Mouse (Mus musculus): ENCODE measurements around the gene Tcl1b4. TPM values are rescaled to one million over a fixed set of nuclear protein-coding genes. Genes with fewer than 3 reads are reported as not detected.
"Not testable (repeated sequence)": the region's sequence is repeated elsewhere in the genome, so short reads cannot be mapped to it uniquely, and the experiment has no call there.

Gene Tcl1b4
- not detected in 2 replicates for polyA plus RNA-seq (2015; fragmentation: Nextera tagmentation; extraction: Ambion mirVana)

- not testable (repeated sequence) for H3K9me3 ChIP-seq; H3K27me3 ChIP-seq; H3K27ac ChIP-seq; H3K36me3 ChIP-seq; H3K4me2 ChIP-seq; H3K9ac ChIP-seq; ATAC-seq (ENCODE audit: insufficient number of reproducible peaks, insufficient read depth, low FRiP score, low TSS enrichment, low read depth); H3K4me1 ChIP-seq; H3K4me3 ChIP-seq
- 81% methylated on average over 1 of the region's 1 CpGs for WGBS
These were observed at the start of gene Tcl1b4 for GRCm38 (mm10) chr12:105201657-105202056. TSS of gene Tcl1b4 (plus strand) at chr12:105201957.

GRCm38 (mm10) chr12:105155286-105155685 is 46.5 kb upstream of the Tcl1b4 start:
- not testable (repeated sequence) for H3K9ac ChIP-seq; H3K27ac ChIP-seq; H3K4me3 ChIP-seq; H3K36me3 ChIP-seq; H3K27me3 ChIP-seq; H3K4me1 ChIP-seq; ATAC-seq (ENCODE audit: insufficient number of reproducible peaks, insufficient read depth, low FRiP score, low TSS enrichment, low read depth); H3K4me2 ChIP-seq; H3K9me3 ChIP-seq
- WGBS: 62% methylated on average over 4 of the region's 4 CpGs

- no peaks in the 10 kb centered on the region for H3K9me3 ChIP-seq
- H3K27ac ChIP-seq: no peak overlapping the region
- no peak overlapping the region for H3K4me3 ChIP-seq
- H3K27me3 ChIP-seq: no peaks in the 10 kb centered on the region
- no peaks in the 10 kb centered on the region for H3K4me1 ChIP-seq
- 62% methylated on average over 6 of the region's 6 CpGs for WGBS
- ATAC-seq (ENCODE audit: insufficient number of reproducible peaks, insufficient read depth, low FRiP score, low TSS enrichment, low read depth): no peak
- no peak overlapping the region for H3K4me2 ChIP-seq
- no peak overlapping the region for H3K9ac ChIP-seq
- H3K36me3 ChIP-seq: no peaks in the 10 kb centered on the region
These were observed 42.9 kb upstream of the Tcl1b4 start for GRCm38 (mm10) chr12:105158842-105159241.

- Histone ChIP-seq H3K36me3 (no peaks in the 10 kb centered on the region), H3K4me3 (no peak within 1 kb of the TSS), H3K4me1 (no peaks in the 10 kb centered on the region), H3K27me3 (no peaks in the 10 kb centered on the region), H3K9me3 (no peaks in the 10 kb centered on the region), H3K27ac (no peak within 1 kb of the TSS), H3K4me2 (no peak within 1 kb of the TSS), H3K9ac (no peak within 1 kb of the TSS)
- ATAC-seq (ENCODE audit: insufficient number of reproducible peaks, insufficient read depth, low FRiP score, low TSS enrichment, low read depth): no peak
- WGBS: 63% methylated on average over 4 of the region's 4 CpGs
These were observed 42.4 kb upstream of the Tcl1b4 start, which contains the start of gene Tcl1b1 for GRCm38 (mm10) chr12:105159390-105159789. TSS of gene Tcl1b1 (plus strand) at chr12:105159690.

- ATAC-seq (ENCODE audit: insufficient number of reproducible peaks, insufficient read depth, low FRiP score, low TSS enrichment, low read depth): no peak
- Histone ChIP-seq H3K36me3 (no peaks in the 10 kb centered on the region), H3K9me3 (no peaks in the 10 kb centered on the region), H3K4me2 (no peak overlapping the region), H3K9ac (no peak overlapping the region), H3K4me3 (no peak overlapping the region), H3K4me1 (no peaks in the 10 kb centered on the region), H3K27ac (no peak overlapping the region), H3K27me3 (no peaks in the 10 kb centered on the region)
- 61% methylated on average over 3 of the region's 3 CpGs for WGBS
These were observed 35.0 kb upstream of the Tcl1b4 start for GRCm38 (mm10) chr12:105166734-105167133.

- Histone ChIP-seq H3K9me3 (no peaks in the 10 kb centered on the region), H3K36me3 (no peaks in the 10 kb centered on the region), H3K4me3 (no peak overlapping the region), H3K4me1 (no peaks in the 10 kb centered on the region), H3K9ac (no peak overlapping the region), H3K27ac (no peak overlapping the region), H3K4me2 (no peak overlapping the region), H3K27me3 (no peaks in the 10 kb centered on the region)
- 87% methylated on average over 2 of the region's 2 CpGs for WGBS
- ATAC-seq (ENCODE audit: insufficient number of reproducible peaks, insufficient read depth, low FRiP score, low TSS enrichment, low read depth): no peak
These were observed 28.4 kb upstream of the Tcl1b4 start for GRCm38 (mm10) chr12:105173366-105173765.

- not testable (repeated sequence) for H3K4me1 ChIP-seq; H3K9ac ChIP-seq; H3K9me3 ChIP-seq; ATAC-seq (ENCODE audit: insufficient number of reproducible peaks, insufficient read depth, low FRiP score, low TSS enrichment, low read depth); H3K36me3 ChIP-seq; H3K4me2 ChIP-seq; H3K4me3 ChIP-seq; H3K27ac ChIP-seq; H3K27me3 ChIP-seq
- 27% methylated on average over 2 of the region's 2 CpGs for WGBS
These were observed 27.4 kb upstream of the Tcl1b4 start for GRCm38 (mm10) chr12:105174318-105174717.

- H3K36me3 ChIP-seq; H3K4me3 ChIP-seq; H3K4me2 ChIP-seq; ATAC-seq (ENCODE audit: insufficient number of reproducible peaks, insufficient read depth, low FRiP score, low TSS enrichment, low read depth); H3K9ac ChIP-seq; H3K27me3 ChIP-seq; H3K9me3 ChIP-seq; H3K27ac ChIP-seq; H3K4me1 ChIP-seq: not testable (repeated sequence)
- 61% methylated on average over 3 of the region's 3 CpGs for WGBS
These were observed 25.7 kb upstream of the Tcl1b4 start, which contains the start of gene Tcl1b5 for GRCm38 (mm10) chr12:105176044-105176443. TSS of gene Tcl1b5 (plus strand) at chr12:105176344.

GRCm38 (mm10) chr12:105181040-105181644 is 20.6 kb upstream of the Tcl1b4 start:
- WGBS: 70% methylated on average over 4 of the region's 4 CpGs
- not testable (repeated sequence) for H3K4me3 ChIP-seq; H3K4me2 ChIP-seq; ATAC-seq (ENCODE audit: insufficient number of reproducible peaks, insufficient read depth, low FRiP score, low TSS enrichment, low read depth); H3K27me3 ChIP-seq; H3K4me1 ChIP-seq; H3K36me3 ChIP-seq; H3K27ac ChIP-seq; H3K9me3 ChIP-seq; H3K9ac ChIP-seq

GRCm38 (mm10) chr12:105188980-105189379 is 12.8 kb upstream of the Tcl1b4 start:
- H3K4me1 ChIP-seq; ATAC-seq (ENCODE audit: insufficient number of reproducible peaks, insufficient read depth, low FRiP score, low TSS enrichment, low read depth); H3K36me3 ChIP-seq; H3K27me3 ChIP-seq; H3K27ac ChIP-seq; H3K9ac ChIP-seq; H3K9me3 ChIP-seq; H3K4me3 ChIP-seq; H3K4me2 ChIP-seq: not testable (repeated sequence)
- 54% methylated on average over 2 of the region's 2 CpGs for WGBS

GRCm38 (mm10) chr12:105190743-105191142 is 11.0 kb upstream of the Tcl1b4 start, which contains the start of gene Tcl1b3:
TSS of gene Tcl1b3 (plus strand) at chr12:105191043.
- H3K27ac ChIP-seq; H3K4me1 ChIP-seq; H3K9me3 ChIP-seq; H3K36me3 ChIP-seq; H3K4me3 ChIP-seq; ATAC-seq (ENCODE audit: insufficient number of reproducible peaks, insufficient read depth, low FRiP score, low TSS enrichment, low read depth); H3K27me3 ChIP-seq; H3K9ac ChIP-seq; H3K4me2 ChIP-seq: not testable (repeated sequence)
- WGBS: 94% methylated on average over 6 of the region's 6 CpGs

GRCm38 (mm10) chr12:105199684-105200497 is 1.9 kb upstream of the Tcl1b4 start:
- H3K36me3 ChIP-seq; H3K27ac ChIP-seq; H3K4me2 ChIP-seq; ATAC-seq (ENCODE audit: insufficient number of reproducible peaks, insufficient read depth, low FRiP score, low TSS enrichment, low read depth); H3K9me3 ChIP-seq; H3K4me1 ChIP-seq; H3K9ac ChIP-seq; H3K27me3 ChIP-seq; H3K4me3 ChIP-seq: not testable (repeated sequence)
- 39% methylated on average over 7 of the region's 7 CpGs for WGBS

All from embryonic facial prominence, embryonic 13.5 days (tissue).